Mouse (Mus musculus) CH12.LX (cell line): ENCODE measurements at regions not wholly inside any gene's neighbourhood (a gene's known extent, or its start where the extent isn't known, plus 50 kb on each side); places are given as distances from the start of the nearest gene placed in this dataset.
A peak's percentile ranks its signal among the peaks of the same experiment; 100 is the strongest.

ENCODE experiments used
- DNase-seq: peaks from one replicate; pipeline ENCODE4 v3.0.0-alpha.2; 2013; ENCODE audit errors: extremely low read depth
- H3K27ac ChIP-seq: 2 replicates; pipeline ENCODE4 v1.5.1; 2012; ENCODE audit warnings: low read depth, mild to moderate bottlenecking, control low read depth, moderate library complexity; ENCODE audit not compliant: insufficient read depth
- H3K27me3 ChIP-seq: replicated peaks from 2 replicates; pipeline ENCODE3; 2012; ENCODE audit warnings: inconsistent platforms
- H3K36me3 ChIP-seq, 2 experiments: replicated peaks in 1 of 2; 2 replicates each; pipeline versions ENCODE3 to v1.6.1; 2012; ENCODE audit warnings: inconsistent platforms in 1 of 2, low read length in 1 of 2, mild to moderate bottlenecking in 1 of 2, mixed read lengths in 1 of 2, moderate library complexity in 1 of 2; ENCODE audit not compliant: control insufficient read depth in 1 of 2, insufficient read depth in 1 of 2
- H3K4me1 ChIP-seq, 2 experiments: 2 replicates each; pipeline ENCODE4 v1.6.1; 2012; ENCODE audit warnings: inconsistent platforms in 1 of 2, moderate library complexity in 1 of 2; ENCODE audit not compliant: insufficient read depth in 2 of 2, control insufficient read depth in 1 of 2
- H3K4me2 ChIP-seq: 2 replicates; pipeline ENCODE4 v1.6.1; 2012; ENCODE audit warnings: low read depth, mild to moderate bottlenecking, control low read depth; ENCODE audit not compliant: poor library complexity, insufficient read depth, severe bottlenecking
- H3K4me3 ChIP-seq, 3 experiments: fragments of 150-350 bp in 1 of 3; sonication (generic) in 1 of 3; replicated peaks in 1 of 3; 2 replicates each; pipeline versions ENCODE3 to v1.5.1; 2011 to 2012; ENCODE audit warnings: low read depth in 2 of 3, low read length in 2 of 3, mild to moderate bottlenecking in 2 of 3, moderate library complexity in 2 of 3, control low read depth in 1 of 3, improper control_type of control experiment in 1 of 3, inconsistent platforms in 1 of 3, mixed read lengths in 1 of 3; ENCODE audit not compliant: poor library complexity in 1 of 3
- H3K79me2 ChIP-seq: replicated peaks from 2 replicates; pipeline ENCODE4 v1.6.1; 2012; ENCODE audit warnings: mild to moderate bottlenecking, moderate library complexity; ENCODE audit not compliant: control insufficient read depth, poor library complexity, insufficient read depth, severe bottlenecking; ENCODE audit errors: extremely low read depth
- H3K9ac ChIP-seq: 2 replicates; pipeline ENCODE4 v1.6.1; 2012; ENCODE audit warnings: low read depth, mild to moderate bottlenecking, control low read depth, moderate library complexity; ENCODE audit not compliant: insufficient read depth
- H3K9me3 ChIP-seq: replicated peaks from 2 replicates; pipeline ENCODE3; 2012; ENCODE audit warnings: low read length, inconsistent platforms, mixed read lengths
- BHLHE40 ChIP-seq: IDR thresholded peaks from 2 replicates; pipeline ENCODE4 v1.6.1; 2011; ENCODE audit warnings: mild to moderate bottlenecking, low read depth, low read length, improper control_type of control experiment
- CHD1 ChIP-seq: IDR thresholded peaks from 2 replicates; pipeline ENCODE4 v1.6.1; 2012; ENCODE audit warnings: low read depth, low read length, improper control_type of control experiment, inconsistent platforms
- CHD2 ChIP-seq: IDR thresholded peaks from 2 replicates; pipeline ENCODE4 v1.6.1; 2011; ENCODE audit warnings: low read length, improper control_type of control experiment
- ELF1 ChIP-seq: IDR thresholded peaks from 2 replicates; pipeline ENCODE4 v1.6.1; 2014; ENCODE audit warnings: low read depth, mild to moderate bottlenecking, inconsistent platforms, low read length, improper control_type of control experiment
- EP300 ChIP-seq: IDR thresholded peaks from 2 replicates; pipeline ENCODE4 v1.6.1; 2011; ENCODE audit warnings: low read length, improper control_type of control experiment
- ETS1 ChIP-seq: conservative IDR thresholded peaks from 2 replicates; pipeline ENCODE4 v1.6.1; 2012; ENCODE audit warnings: low read depth, mild to moderate bottlenecking, inconsistent platforms, low read length, improper control_type of control experiment, moderate library complexity
- GABPA ChIP-seq: IDR thresholded peaks from 2 replicates; pipeline ENCODE4 v1.6.1; 2012; ENCODE audit warnings: low read depth, low read length, improper control_type of control experiment, inconsistent platforms; ENCODE audit not compliant: insufficient replicate concordance
- IRF4 ChIP-seq: IDR thresholded peaks from 2 replicates; pipeline ENCODE4 v1.6.1; 2014; ENCODE audit warnings: low read depth, mild to moderate bottlenecking, inconsistent platforms, low read length, improper control_type of control experiment
- JUN ChIP-seq: IDR thresholded peaks from 2 replicates; pipeline ENCODE4 v1.6.1; 2011; ENCODE audit warnings: low read depth, mild to moderate bottlenecking, low read length, improper control_type of control experiment, moderate library complexity; ENCODE audit not compliant: insufficient read depth
- KAT2A ChIP-seq: IDR thresholded peaks from 2 replicates; pipeline ENCODE4 v1.6.1; 2012; ENCODE audit warnings: low read length, improper control_type of control experiment, inconsistent platforms; ENCODE audit not compliant: insufficient replicate concordance
- MAFK ChIP-seq: IDR thresholded peaks from 2 replicates; pipeline ENCODE4 v1.6.1; 2011; ENCODE audit warnings: low read length, improper control_type of control experiment; ENCODE audit not compliant: insufficient replicate concordance
- MAX ChIP-seq: IDR thresholded peaks from 2 replicates; pipeline ENCODE4 v1.6.1; 2011; ENCODE audit warnings: low read length, improper control_type of control experiment
- MAZ ChIP-seq: IDR thresholded peaks from 2 replicates; pipeline ENCODE4 v1.6.1; 2012; ENCODE audit warnings: low read depth, mild to moderate bottlenecking, inconsistent platforms, low read length, improper control_type of control experiment, moderate library complexity
- MXI1 ChIP-seq: IDR thresholded peaks from 2 replicates; pipeline ENCODE4 v1.6.1; 2011; ENCODE audit warnings: mild to moderate bottlenecking, low read depth, low read length, improper control_type of control experiment
- MYC ChIP-seq: IDR thresholded peaks from 2 replicates; pipeline ENCODE4 v1.6.1; 2011; ENCODE audit warnings: low read depth, mild to moderate bottlenecking, improper control_type of control experiment, low read length
- NRF1 ChIP-seq: IDR thresholded peaks from 2 replicates; pipeline ENCODE4 v1.6.1; 2014; ENCODE audit warnings: low read depth, mild to moderate bottlenecking, inconsistent platforms, low read length, improper control_type of control experiment, moderate library complexity
- PAX5 ChIP-seq: IDR thresholded peaks from 2 replicates; pipeline ENCODE4 v1.6.1; 2012; ENCODE audit warnings: low read length, inconsistent platforms, mixed read lengths
- POLR2A ChIP-seq: IDR thresholded peaks from 2 replicates; pipeline ENCODE4 v1.6.1; 2011; ENCODE audit warnings: low read depth, mild to moderate bottlenecking, improper control_type of control experiment, low read length
- POLR2AphosphoS2 ChIP-seq: IDR thresholded peaks from 2 replicates; pipeline ENCODE4 v1.6.1; 2011; ENCODE audit warnings: low read depth, low read length, improper control_type of control experiment
- RAD21 ChIP-seq: IDR thresholded peaks from 2 replicates; pipeline ENCODE4 v1.6.1; 2011; ENCODE audit warnings: low read depth, mild to moderate bottlenecking, low read length, improper control_type of control experiment, moderate library complexity
- RCOR1 ChIP-seq: conservative IDR thresholded peaks from 2 replicates; pipeline ENCODE4 v1.6.1; 2012; ENCODE audit warnings: low read depth, mild to moderate bottlenecking, inconsistent platforms, low read length, improper control_type of control experiment
- SIN3A ChIP-seq: IDR thresholded peaks from 2 replicates; pipeline ENCODE4 v1.6.1; 2012; ENCODE audit warnings: low read length, improper control_type of control experiment, inconsistent platforms
- SMC3 ChIP-seq: IDR thresholded peaks from 2 replicates; pipeline ENCODE4 v1.6.1; 2011; ENCODE audit warnings: low read depth, low read length, improper control_type of control experiment
- TBP ChIP-seq: conservative IDR thresholded peaks from 2 replicates; pipeline ENCODE4 v1.6.1; 2011; ENCODE audit warnings: low read depth, low read length, improper control_type of control experiment
- TCF12 ChIP-seq: IDR thresholded peaks from 2 replicates; pipeline ENCODE4 v1.6.1; 2014; ENCODE audit warnings: low read depth, mild to moderate bottlenecking, inconsistent platforms, low read length, improper control_type of control experiment
- UBTF ChIP-seq: IDR thresholded peaks from 2 replicates; pipeline ENCODE4 v1.6.1; 2012; ENCODE audit warnings: low read depth, mild to moderate bottlenecking, inconsistent platforms, low read length, improper control_type of control experiment, moderate library complexity
- USF1 ChIP-seq: IDR thresholded peaks from 2 replicates; pipeline ENCODE4 v1.6.1; 2014; ENCODE audit warnings: low read depth, mild to moderate bottlenecking, inconsistent platforms, low read length, improper control_type of control experiment
- USF2 ChIP-seq: conservative IDR thresholded peaks from 2 replicates; pipeline ENCODE4 v1.6.1; 2011; ENCODE audit warnings: low read depth, low read length, improper control_type of control experiment
- ZC3H11A ChIP-seq: IDR thresholded peaks from 2 replicates; pipeline ENCODE4 v1.6.1; 2012; ENCODE audit warnings: low read depth, mild to moderate bottlenecking, inconsistent platforms, low read length, improper control_type of control experiment
- ZKSCAN1 ChIP-seq: IDR thresholded peaks from 2 replicates; pipeline ENCODE4 v1.6.1; 2012; ENCODE audit warnings: low read depth, inconsistent platforms, low read length, improper control_type of control experiment, borderline replicate concordance
- ZMIZ1 ChIP-seq: IDR thresholded peaks from 2 replicates; pipeline ENCODE4 v1.6.1; 2012; ENCODE audit warnings: low read depth, mild to moderate bottlenecking, inconsistent platforms, low read length, improper control_type of control experiment
- ZNF384 ChIP-seq: IDR thresholded peaks from 2 replicates; pipeline ENCODE4 v1.6.1; 2012; ENCODE audit warnings: low read depth, low read length, improper control_type of control experiment, inconsistent platforms
- dilution Hi-C: fragments of 300-500 bp; cut with MboI; formaldehyde crosslinking; loops from 2 replicates; pipeline ENCODE4 v1.14.3; 2020; ENCODE audit warnings: low sequenced_read_pairs; ENCODE audit not compliant: extremely low pct_unique_long_range_greater_than_20kb, extremely low pct_ligation_motif_present
- in situ Hi-C: fragments of 300-500 bp; cut with MboI; formaldehyde crosslinking; loops from 3 replicates; pipeline ENCODE4 v1.14.3; 2019; ENCODE audit warnings: low sequenced_read_pairs, low pct_ligation_motif_present, low pct_unique_long_range_greater_than_20kb, mixed read lengths

GRCm38 (mm10) chr10:98610708-98611107 is 303.5 kb upstream of the Atp2b1 start:
- no peaks in the 10 kb centered on the region for H3K9me3 ChIP-seq
- no peaks in the 10 kb centered on the region for H3K36me3 ChIP-seq
- H3K27ac ChIP-seq: no peak overlapping the region
- no peak overlapping the region for H3K4me3 ChIP-seq
- no peaks in the 10 kb centered on the region for H3K27me3 ChIP-seq
- H3K4me2 ChIP-seq: no peak overlapping the region
- in situ Hi-C loops: no loop called here
- H3K4me1 ChIP-seq: peaks cover 15 to 49% of the 10 kb centered on the region in 2 experiments; a peak in 3 of 4 replicates
- dilution Hi-C loops: no loop called here
- TF ChIP-seq USF2 (no peak), ETS1 (no peak), CHD1 (no peak), MXI1 (no peak), MAX (no peak), JUN (no peak), NRF1 (no peak), POLR2AphosphoS2 (no peak), EP300 (no peak), RAD21 (no peak), ZKSCAN1 (no peak), BHLHE40 (no peak)
- H3K79me2 ChIP-seq: no peaks in the 10 kb centered on the region
- no peak for DNase-seq
- H3K9ac ChIP-seq: no peak overlapping the region

GRCm38 (mm10) chr10:98611707-98612360 is 302.4 kb upstream of the Atp2b1 start:
- no peaks in the 10 kb centered on the region for H3K79me2 ChIP-seq
- no peaks in the 10 kb centered on the region for H3K9me3 ChIP-seq
- H3K27me3 ChIP-seq: no peaks in the 10 kb centered on the region
- dilution Hi-C loops (no loop called here), in situ Hi-C loops (no loop called here)
- H3K9ac ChIP-seq: no peak overlapping the region; the same call in 1 of the 2 replicates
- H3K4me1 ChIP-seq: peaks cover 15 to 51% of the 10 kb centered on the region in 2 experiments; a peak in 3 of 4 replicates
- no peak overlapping the region for H3K27ac ChIP-seq
- no peak overlapping the region for H3K4me3 ChIP-seq
- no peaks in the 10 kb centered on the region for H3K36me3 ChIP-seq
- peak; percentile 58 for DNase-seq
- peak overlapping the region; percentile 29 for H3K4me2 ChIP-seq
- no peak for TF ChIP-seq RAD21
- no peak for TF ChIP-seq RCOR1
- TF ChIP-seq TCF12: 0 out of 2 replicates have a peak, but pooled peaks have one; percentile 22
- TF ChIP-seq MYC: no peak
- no peak for TF ChIP-seq UBTF
- peak; percentile 67 for TF ChIP-seq CHD2
- TF ChIP-seq ZMIZ1: no peak
- no peak for TF ChIP-seq USF1
- no peak for TF ChIP-seq NRF1
- no peak for TF ChIP-seq TBP
- peak; percentile 37; the same call in 1 of the 2 replicates for TF ChIP-seq ELF1
- TF ChIP-seq USF2: no peak
- TF ChIP-seq IRF4: peak; percentile 39; the same call in 1 of the 2 replicates
- no peak for TF ChIP-seq KAT2A
- TF ChIP-seq SMC3: no peak
- TF ChIP-seq POLR2A: no peak
- TF ChIP-seq PAX5: no peak
- no peak for TF ChIP-seq MXI1
- no peak for TF ChIP-seq ZNF384
- no peak for TF ChIP-seq ZC3H11A
- peak; percentile 97 for TF ChIP-seq ETS1
- no peak for TF ChIP-seq MAZ
- no peak for TF ChIP-seq MAFK
- TF ChIP-seq CHD1: 0 out of 2 replicates have a peak, but pooled peaks have one; percentile 22
- TF ChIP-seq GABPA: no peak
- TF ChIP-seq SIN3A: no peak
